Mouse (Mus musculus) thymus, postnatal 0 days (tissue): ENCODE data around the gene Wipi1. TPM values are rescaled to one million over a fixed set of nuclear protein-coding genes. Genes with fewer than 3 reads are reported as not detected.

Source experiments
- DNase-seq: peaks from one replicate; pipeline ENCODE4 v3.0.0-alpha.2; 2015; ENCODE audit warnings: low spot score
- polyA plus RNA-seq: library from polyadenylated mRNA; unstranded; fragments of >200 nt; fragmentation: Nextera tagmentation; extraction: Ambion mirVana; gene quantifications from 2 replicates; pipeline ENCODE4 v1.2.1, GENCODE M21; 2015

The Wipi1 gene
- polyA plus RNA-seq, 1 experiment from 2014 or later = 12.3 TPM

DNA sequence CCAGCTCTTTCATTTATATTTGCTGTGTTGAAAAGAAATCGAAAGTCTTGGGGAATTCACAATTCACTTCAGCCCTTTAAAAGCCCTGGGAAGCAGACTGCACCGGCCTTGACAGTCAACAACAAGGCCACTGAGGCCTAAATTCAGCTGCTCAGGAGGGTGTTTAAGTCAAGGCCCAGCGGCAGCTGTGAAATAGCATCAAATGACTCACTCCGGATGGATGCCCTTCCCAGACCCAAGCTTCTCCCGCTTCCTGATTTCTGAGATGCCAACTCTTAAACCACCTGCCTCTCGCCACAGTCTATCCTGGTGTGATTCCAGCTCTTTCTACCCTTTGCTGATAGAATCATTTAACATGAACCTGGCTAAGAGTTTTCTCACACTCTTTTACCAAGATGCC is 8.6 kb upstream of the Wipi1 start:
- DNase-seq = no peak

DNA sequence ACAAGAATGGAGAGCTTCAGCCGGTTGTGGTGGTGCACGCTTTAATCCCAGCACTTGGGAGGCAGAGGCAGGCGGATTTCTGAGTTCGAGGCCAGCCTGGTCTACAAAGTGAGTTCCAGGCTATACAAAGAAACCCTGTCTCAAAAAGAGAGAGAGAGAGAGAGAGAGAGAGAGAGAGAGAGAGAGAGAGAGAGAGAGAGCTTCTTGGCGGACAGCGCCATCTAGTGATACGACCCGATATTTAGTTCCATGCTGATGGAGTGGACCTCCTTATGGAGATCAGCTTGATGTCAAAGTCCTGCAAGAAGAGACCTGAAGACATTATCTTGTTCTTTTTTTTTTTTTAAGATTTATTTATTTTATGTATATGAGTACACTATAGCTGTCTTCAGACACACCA is 7.3 kb upstream of the Wipi1 start:
- peak; percentile 61 for DNase-seq

DNA sequence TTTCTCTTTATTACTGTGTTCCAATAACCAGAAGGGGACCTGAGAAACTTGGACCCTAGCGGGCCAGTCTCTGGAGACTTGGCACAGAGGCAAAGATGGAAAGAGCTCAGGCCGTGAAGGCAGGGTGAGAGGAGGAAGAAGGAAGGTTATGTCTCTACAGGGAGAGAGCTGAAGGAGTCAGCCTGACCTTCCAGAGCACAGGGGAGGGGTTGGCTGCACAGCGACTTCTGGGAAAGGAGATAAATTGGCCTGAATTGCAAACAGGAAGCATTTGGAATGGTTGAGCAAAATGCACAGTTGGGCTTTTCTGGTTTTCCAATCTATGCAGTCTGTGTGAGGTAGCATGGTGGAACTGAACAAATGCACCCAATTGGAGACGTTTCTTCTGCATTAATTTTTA is 5.0 kb upstream of the Wipi1 start:
- no peak for DNase-seq

DNA sequence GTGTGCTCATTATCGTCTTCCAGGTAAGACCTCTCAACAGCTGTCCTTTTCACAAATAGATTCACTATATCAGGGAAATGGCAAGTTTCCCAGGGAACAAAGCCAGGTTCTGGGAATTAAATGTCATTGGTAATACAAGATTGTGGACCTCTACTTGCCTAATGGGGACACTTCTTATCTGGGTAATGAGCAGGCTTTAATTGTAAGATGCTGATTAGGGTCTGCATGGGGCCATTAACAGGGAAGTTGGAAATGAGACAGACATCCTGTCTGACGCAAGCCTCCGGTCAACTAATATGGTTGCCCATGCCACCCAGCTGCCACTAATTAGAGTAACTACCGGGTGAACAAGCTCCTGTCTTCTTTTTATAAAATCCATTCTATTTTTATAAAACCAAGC is 4.6 kb upstream of the Wipi1 start:
- no peak for DNase-seq

DNA sequence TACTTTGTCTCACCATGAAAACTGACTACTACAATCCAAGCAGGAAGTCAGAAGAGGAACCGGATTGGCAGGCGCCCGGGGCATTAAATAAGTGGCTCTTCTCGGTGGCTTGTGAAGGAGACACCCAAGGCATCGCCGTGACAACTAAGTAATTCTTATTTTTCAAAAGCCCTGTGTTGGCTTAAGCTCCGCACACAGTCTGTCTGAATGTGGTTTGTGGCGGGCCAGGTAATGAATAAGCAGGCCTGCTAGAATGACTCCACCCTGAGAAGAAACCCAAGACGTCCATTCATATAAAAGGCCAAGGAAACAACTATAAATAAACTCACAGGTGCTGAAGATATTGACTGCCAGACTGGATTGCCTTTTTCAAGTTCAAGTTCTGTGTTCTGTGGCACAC is 3.5 kb upstream of the Wipi1 start:
- no peak for DNase-seq

DNA sequence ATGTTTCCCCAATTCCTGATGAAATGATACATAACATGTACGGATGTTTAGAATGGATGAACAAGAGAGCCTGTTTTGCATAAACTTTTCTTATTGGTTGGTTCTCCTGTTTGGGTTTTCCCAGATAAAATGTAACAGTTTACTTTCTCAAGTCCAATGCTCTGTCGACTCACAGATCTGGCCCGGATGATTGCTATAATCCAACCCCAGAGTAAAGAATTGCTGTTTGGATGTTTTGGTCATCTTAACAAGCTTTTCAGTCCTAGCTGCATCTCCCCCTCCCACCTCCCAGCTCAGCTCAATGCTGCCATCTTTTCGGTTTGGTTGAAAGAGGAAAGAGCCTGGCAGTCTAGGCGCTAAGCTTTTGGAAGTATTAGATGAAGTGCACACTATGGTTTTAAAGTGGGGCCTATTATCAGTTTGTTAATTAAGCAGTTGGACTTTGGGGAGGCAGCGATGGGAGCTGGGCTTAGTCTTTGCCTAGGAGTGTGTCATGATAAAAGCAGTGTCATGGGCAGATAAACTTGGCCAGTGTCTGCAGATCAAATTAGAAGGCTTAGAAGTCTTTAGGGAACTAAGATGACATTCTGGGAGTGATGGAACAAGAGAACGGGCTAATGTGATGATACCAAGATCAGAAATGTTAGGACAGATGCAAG is 1.2 kb upstream of the Wipi1 start:
- no peak for DNase-seq

DNA sequence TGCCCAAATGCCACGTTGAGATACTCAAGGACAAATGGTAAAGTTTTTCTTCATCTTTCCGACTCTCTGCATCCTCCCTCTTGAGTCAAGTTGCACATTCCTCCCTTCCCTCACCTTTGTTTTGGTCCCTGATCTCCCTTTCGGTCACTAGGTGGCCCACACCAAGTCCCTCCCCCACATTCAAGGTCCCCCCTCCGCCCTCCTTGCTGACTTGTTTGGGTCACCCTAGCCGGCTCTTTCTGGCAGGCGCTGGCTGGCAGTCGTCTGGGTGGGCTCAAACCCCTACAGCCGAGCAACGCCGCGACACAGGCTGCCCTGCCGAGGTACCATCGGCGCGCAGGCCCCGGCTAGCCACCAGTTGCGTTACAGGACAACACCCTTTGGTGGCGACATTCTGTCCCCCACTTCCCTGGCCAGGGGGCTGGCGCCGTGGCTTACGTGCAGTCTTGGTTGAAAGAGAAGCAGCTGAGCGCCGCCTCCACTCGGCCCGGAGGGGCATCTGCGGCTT is 918 bp downstream of the Wipi1 start:
- no peak for DNase-seq

DNA sequence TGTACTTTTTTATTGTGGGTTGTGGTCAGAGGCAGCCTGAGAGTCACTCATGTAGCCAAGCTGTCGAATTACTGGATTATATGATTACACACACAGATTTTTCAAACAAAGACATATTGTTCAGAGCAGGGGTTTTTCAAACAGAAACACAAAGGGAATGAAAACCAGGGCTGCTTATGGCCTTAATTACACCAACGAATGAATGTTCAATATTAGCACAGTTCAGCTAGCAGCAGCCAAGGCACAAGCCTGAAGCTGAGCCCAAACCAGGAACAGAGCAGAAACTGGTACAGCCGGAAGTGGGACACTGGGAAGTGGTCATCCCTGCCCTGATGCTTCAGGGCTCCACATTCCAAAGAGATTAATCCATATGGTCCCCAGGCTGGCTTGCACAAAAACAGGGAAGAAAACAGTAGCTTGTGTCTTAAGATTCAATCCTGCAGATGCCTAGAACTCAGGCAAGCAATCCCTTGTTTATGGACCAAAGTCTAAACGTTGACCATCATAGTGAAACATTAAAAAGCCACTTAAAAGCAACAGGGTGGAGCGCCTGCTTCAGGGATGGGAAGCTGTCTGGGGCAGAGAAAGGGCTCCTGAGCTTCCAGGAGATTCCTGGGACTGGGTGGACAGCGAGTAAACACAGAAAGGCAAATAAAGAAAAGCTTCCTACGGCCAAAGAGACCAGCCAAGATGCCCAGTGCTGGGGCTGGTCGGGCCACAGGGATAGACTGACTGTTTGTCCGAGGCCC is 1.5 kb downstream of the Wipi1 start:
- no peak for DNase-seq

DNA sequence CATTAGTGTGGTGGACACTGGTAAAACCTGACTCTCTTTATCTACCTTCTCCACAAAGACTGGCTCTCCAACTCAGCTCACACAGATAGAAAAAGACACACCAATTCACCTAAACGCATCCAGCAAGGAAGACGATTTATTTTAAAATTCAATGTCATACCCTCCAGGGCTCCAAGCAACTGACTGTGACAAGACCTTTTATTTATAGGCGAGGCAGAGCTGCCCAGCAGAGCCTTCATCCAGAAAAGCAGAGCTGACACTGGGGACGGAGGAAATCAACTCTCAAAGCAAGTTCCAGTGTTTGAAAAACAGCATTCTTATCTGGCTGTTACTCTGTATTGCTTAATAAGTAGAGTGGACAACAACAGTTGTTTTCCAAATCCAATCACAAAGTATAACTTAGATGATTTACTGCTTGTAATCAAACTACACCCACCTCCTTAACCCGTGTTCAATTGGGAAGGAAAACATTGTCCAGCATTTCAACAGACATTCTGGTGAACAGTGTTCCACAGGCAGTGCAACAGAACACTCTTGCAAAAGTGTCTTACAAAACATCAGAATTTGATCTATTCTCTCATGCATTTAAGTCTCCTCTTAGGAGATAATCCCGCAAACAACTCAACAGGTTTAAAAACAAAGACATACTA is 2.7 kb downstream of the Wipi1 start:
- no peak for DNase-seq

DNA sequence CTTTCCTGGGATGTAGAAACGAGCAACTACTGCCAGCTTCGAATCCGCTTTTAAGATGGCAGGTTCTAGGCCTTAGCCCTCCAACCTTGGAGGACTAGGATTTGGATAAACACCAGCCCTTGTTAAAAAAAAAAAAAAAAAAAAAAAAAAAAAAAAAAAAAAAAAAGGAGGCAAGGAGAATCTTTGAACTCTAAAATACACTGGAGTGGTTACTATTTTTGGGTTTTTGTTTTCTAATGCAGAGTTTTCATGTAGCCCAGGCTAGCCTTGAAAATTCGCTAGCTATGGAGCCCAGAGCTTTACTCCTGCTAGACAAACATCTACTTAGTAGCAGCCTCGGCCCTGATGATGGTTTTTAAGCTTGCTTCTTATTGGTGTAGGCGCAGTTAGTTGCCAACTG is 4.2 kb downstream of the Wipi1 start:
- DNase-seq = no peak

DNA sequence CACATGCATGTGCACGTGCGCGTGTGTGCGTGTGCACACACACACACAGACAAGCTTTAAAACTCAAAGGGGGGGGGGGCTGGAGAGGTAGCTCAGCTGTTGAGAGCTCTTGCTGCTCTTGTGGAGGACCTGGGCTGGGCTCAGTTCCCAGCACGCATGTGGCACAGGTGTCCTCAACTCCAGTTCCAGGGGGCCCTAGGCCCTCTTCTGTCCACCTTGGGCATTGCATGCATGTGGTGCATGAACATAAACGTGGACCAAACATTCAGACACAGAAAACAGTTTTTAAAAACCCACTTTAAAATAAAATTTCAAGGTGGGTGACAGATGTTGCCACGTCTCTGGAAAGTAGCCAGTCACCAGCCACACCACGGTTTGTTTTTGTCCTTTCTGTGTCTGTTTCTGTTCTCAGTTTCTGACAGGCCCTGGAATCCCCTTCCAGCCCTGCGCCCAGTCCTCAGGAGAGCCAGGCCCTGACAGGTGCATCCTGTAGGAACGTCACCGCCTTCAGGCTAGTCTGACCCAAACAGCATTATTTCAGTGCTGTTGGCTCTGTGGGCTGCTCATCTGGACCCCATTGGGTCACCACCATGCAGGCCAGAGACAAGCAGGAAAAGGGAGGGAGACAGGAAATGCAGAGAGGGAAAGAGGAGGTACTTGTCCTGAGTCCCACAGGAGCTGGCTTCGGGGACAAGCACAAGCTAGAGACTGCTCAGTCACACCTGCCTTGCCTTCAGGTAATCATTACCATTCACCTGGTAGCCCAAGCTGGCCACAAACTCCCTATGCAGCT is 12.8 kb downstream of the Wipi1 start:
- no peak for DNase-seq

DNA sequence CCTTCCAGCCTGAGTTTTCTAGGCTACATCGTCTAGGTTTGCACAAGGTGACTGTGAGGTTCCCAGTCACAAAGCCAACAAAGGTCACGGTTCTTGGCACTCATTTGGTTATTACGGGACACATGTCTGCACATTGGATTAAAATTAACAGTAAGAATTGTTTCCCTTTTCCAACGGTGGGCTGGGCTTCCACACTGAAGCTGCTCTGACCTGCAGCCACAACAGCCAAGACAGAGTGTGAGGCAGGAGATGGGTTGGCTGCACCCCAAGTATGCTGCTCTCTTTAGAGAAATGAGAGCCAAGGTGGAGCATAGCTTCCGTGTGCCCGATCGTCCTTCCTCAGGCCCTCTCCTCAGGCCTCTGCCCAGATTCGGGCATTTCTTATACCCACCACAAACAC is 17.0 kb downstream of the Wipi1 start:
- DNase-seq = no peak

DNA sequence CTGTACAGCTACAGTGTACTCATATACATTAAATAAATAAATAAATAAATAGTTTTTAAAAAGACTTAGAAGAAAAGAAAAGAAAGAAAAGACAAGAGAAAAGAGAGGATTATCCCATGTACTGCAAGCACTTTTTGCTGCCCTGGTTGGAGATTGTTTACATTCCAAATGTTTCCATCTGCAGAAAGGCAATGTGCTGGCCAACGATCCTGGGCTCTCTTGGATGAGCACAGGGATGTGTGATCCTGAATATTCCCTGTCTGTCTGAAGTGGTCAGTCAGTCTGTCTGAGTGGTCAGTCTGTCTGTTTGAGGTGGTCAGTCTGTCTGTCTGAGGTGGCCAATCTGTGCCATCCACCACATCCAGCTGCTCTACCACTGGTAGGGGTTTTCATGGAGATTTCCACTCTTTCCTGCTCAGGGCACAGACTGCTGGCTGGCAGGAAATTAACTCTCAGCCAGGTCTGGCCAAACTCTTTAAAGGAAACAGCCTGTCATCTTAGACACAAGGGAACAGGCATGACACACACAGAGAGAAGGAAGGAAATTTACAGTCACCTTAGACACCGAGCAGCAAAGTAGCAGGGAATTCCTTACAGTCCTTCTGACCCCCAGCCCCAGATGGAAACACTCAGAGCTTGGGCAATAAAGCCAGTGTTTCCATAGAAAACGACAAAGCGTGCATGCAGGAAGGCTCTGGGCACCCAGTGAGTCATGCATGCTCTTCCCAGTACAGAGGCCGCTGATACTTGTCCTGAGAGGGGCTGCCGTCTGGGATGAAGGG is 18.4 kb downstream of the Wipi1 start:
- no peak for DNase-seq

DNA sequence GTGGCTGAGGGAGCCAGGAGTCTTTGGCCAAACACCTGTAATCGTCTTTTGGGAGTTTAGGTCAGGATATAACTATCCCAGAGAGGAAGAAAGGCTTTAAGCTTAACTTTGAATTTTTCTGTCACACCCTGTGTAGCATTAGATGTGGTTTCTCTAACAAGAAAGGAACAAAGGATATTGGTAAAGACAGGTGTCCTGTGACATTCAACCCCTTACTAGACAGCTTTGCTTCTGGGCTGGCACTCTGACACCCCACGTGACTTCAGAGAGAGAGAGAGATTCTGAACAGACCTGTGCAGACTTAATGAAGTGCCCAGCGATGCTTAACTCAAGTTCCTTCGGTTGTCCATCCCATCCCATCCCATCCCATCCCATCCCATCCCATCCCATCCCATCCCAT is 20.3 kb downstream of the Wipi1 start:
- peak; percentile 68 for DNase-seq

DNA sequence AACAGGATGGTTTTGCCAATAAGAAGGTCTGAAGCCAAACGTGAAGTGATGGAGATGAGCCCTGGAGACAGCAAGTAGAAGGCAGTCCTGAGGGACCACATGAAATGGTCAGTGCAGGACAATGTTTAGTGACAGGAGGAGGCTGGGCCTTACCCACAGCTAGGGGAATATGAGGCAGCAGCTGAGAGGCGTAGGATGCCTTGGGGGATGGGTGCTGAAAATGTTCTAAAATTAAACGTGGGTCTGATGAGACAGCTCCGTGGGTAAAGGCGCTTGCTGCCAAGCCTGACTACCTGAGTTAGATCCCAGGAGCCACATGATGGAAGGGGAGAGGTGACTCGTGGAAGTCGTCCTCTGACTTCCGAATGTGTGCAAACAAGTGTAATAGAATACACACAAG is 21.8 kb downstream of the Wipi1 start:
- DNase-seq = no peak

DNA sequence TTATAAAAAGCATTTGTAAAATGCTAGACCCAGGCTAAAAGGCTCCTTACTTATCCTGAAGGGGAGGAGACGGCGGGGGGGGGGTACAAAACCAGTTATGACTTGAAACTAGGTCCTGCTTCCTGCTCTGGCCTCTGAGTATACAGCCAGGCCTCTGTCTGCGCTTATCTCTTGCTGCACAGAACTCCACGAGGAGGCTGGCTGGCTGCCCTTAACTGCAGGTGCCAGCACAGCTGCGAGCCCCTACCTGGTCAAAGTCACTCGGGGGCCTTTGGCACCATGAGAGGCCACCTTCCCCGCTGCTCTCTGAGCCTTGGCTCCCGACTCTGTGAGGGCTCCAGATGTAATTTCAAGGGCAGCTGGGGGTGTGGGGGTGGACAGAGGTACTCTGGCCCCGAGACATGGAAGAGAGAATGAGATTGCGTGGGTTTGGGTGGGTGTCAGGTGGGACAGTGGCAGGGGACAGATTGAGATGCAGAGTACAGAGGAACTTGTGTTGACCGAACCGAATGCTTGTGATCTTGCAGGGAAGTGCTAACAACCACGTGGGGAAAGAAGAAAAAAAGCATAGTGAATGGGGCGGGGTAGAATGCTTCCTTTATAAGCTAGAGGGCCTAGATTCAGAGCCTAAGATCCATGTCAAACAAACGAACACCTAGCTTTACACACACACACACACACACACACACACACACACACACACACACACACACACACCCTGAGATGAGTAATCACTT is 24.0 kb downstream of the Wipi1 start:
- DNase-seq = peak; percentile 25

DNA sequence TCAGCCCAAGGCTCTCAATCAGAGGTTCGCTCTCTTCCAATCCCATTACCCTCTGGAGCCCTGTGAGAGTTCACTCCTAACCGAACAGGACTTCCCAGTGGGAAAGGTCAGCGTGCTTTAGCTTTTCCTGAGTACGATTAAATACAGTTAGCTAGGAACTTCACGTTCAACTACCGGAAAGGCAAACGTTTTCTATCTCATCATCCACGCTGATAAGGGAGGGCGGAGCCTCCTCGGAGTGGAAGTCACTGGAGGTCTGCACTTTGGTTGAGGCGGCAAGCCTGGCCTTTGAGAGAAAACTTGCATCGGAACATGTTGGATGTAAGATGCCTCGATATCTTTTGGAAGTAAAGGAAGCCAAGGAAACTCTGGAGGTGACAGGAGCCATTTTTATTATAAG is 24.7 kb downstream of the Wipi1 start:
- DNase-seq = no peak

DNA sequence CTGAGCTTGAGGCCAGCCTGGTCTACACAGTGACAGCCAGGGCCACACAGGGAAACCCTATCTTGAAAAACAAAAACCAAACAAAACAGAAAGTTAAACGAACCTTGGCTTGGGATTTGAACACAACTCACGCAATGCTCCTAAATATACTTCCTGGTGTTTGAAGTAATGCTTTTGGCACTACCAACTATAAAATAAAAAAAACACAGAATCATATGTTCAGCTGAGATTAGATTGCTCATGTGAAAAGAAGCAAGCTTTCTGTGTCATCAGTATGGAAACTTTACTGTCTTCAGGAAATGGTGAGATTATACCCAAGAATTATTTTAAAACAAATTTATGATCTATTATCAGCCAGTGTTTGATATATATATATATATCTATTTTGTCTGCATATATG is 25.3 kb downstream of the Wipi1 start:
- no peak for DNase-seq

DNA sequence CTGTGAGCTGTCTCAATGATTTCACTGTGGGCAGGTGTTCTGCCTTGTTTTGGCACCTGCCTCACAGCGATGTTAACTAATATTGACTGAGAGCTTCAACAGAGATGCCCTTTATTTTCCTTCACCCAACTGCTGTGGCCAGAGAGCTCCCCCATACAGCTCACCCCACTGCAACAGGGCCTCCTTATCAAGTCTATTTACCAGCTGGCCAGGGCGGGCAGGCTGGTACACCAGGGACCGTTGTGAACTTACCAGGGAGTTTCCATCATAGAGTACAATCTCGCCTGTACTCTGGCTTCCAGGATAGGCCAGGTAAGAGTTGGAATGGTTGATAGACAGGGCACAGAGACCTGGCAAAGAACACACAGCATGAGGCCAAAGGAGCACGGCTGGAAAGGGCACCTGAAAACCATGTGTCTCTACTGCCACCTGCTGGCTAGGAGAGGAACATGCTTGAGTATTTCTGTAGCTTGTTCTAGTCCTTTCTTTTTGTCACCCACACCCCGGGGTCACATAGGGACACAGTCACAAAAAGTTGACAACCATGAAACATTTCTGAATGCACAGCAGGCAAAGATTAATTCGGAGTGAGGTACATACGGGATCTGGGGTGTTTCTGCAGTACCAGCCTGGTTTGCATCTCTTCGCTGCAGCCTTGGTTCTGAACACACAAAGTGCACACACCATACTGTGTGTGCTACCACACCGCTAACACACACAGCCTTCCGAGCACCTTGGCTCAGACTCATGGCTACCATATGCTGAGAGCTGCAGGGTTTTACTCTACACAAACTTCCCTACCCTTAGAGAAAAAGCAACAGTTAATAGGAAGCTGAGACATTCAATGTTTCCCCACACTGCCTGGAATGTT is 26.7 kb downstream of the Wipi1 start:
- peak; percentile 83 for DNase-seq
